ENCODE assay signal across 7 mouse cellular contexts in genomic region chr4:140986711-140987395, GRCm38 (mm10). TPM values are rescaled to one million over a fixed set of nuclear protein-coding genes. Genes with fewer than 3 reads are reported as not detected.
DNase-seq lines count a peak whose midpoint lies in the region; ATAC-seq lines count a peak whose summit lies in the region.

Gene Atp13a2, plus strand, starts transcription at chr4:140986873.

- peak; percentile 94 for DNase-seq in adrenal gland, postnatal 14 days
- peak; percentile 93 for DNase-seq in embryonic facial prominence, embryonic 11.5 days (ENCODE audit: low spot score)
- DNase-seq in heart, adult 11 months = peak; percentile 98
- DNase-seq in kidney, adult 18-20 months = peak; percentile 92
- DNase-seq in limb, embryonic 11.5 days (ENCODE audit: low spot score) = peak; percentile 92
- DNase-seq in midbrain, embryonic 14.5 days = peak; percentile 97
- DNase-seq in spleen, adult 18-20 months = peak; percentile 80 to 94

- no peaks in the 10 kb centered on the region for H3K36me3 ChIP-seq in embryonic facial prominence, embryonic 11.5 days (replicated peaks; ENCODE audit: control insufficient read depth, insufficient read depth, low read depth, low read length)
- no peaks in the 10 kb centered on the region for H3K36me3 ChIP-seq in limb, embryonic 11.5 days (ENCODE audit: control insufficient read depth, insufficient read depth, low read length)
- peaks cover 10% of the 10 kb centered on the region; the same call in 1 of the 2 replicates for H3K36me3 ChIP-seq in midbrain, embryonic 14.5 days (ENCODE audit: control insufficient read depth, insufficient read depth, low read length)

- H3K9me3 ChIP-seq in embryonic facial prominence, embryonic 11.5 days (replicated peaks; ENCODE audit: control insufficient read depth, low read length) = no peaks in the 10 kb centered on the region
- no peaks in the 10 kb centered on the region; the same call in 1 of the 2 replicates for H3K9me3 ChIP-seq in limb, embryonic 11.5 days (ENCODE audit: control insufficient read depth, low read length)
- H3K9me3 ChIP-seq in midbrain, embryonic 14.5 days (ENCODE audit: control insufficient read depth, low read length) = no peaks in the 10 kb centered on the region

- peak within 1 kb of the TSS; percentile 82 for H3K9ac ChIP-seq in embryonic facial prominence, embryonic 11.5 days (replicated peaks; ENCODE audit: low read length)
- peak within 1 kb of the TSS; percentile 67 for H3K9ac ChIP-seq in limb, embryonic 11.5 days (ENCODE audit: low read length)
- H3K9ac ChIP-seq in midbrain, embryonic 14.5 days (replicated peaks; ENCODE audit: low read length) = peak within 1 kb of the TSS; percentile 95

- ATAC-seq in embryonic facial prominence, embryonic 11.5 days (replicated peaks; ENCODE audit: insufficient number of reproducible peaks, low FRiP score, low TSS enrichment, low read depth) = peak; percentile 89
- peak; percentile 78 for ATAC-seq in limb, embryonic 11.5 days (ENCODE audit: insufficient number of reproducible peaks, low FRiP score, low TSS enrichment, low read depth)
- ATAC-seq in midbrain, embryonic 14.5 days (ENCODE audit: low FRiP score, low TSS enrichment) = peak; percentile 92

- H3K4me3 ChIP-seq in embryonic facial prominence, embryonic 11.5 days (ENCODE audit: low read depth, low read length) = peak within 1 kb of the TSS; percentile 89
- peak within 1 kb of the TSS; percentile 66 for H3K4me3 ChIP-seq in limb, embryonic 11.5 days (ENCODE audit: low read depth, low read length)
- H3K4me3 ChIP-seq in midbrain, embryonic 14.5 days (replicated peaks; ENCODE audit: low read depth, low read length) = peak within 1 kb of the TSS; percentile 98

- no peaks in the 10 kb centered on the region for H3K4me1 ChIP-seq in embryonic facial prominence, embryonic 11.5 days (ENCODE audit: control insufficient read depth, insufficient read depth, low read length)
- peaks cover 13% of the 10 kb centered on the region for H3K4me1 ChIP-seq in limb, embryonic 11.5 days (ENCODE audit: control insufficient read depth, insufficient read depth, low read length)
- peaks cover 34% of the 10 kb centered on the region for H3K4me1 ChIP-seq in midbrain, embryonic 14.5 days (ENCODE audit: control insufficient read depth, insufficient read depth, low read length)

- peak within 1 kb of the TSS; percentile 79 for H3K4me2 ChIP-seq in embryonic facial prominence, embryonic 11.5 days (ENCODE audit: low read depth, low read length)
- H3K4me2 ChIP-seq in limb, embryonic 11.5 days (ENCODE audit: low read depth, severe bottlenecking) = peak within 1 kb of the TSS; percentile 70
- peak within 1 kb of the TSS; percentile 76 for H3K4me2 ChIP-seq in midbrain, embryonic 14.5 days (ENCODE audit: low read length)

- under 1% methylated on average over 55 of the region's 58 CpGs for WGBS in embryonic facial prominence, embryonic 11.5 days
- WGBS in limb, embryonic 11.5 days = under 1% methylated on average over 55 of the region's 58 CpGs
- under 1% methylated on average over 53 of the region's 58 CpGs for WGBS in midbrain, embryonic 14.5 days

- H3K27ac ChIP-seq in embryonic facial prominence, embryonic 11.5 days (replicated peaks; ENCODE audit: low read depth, low read length) = no peak within 1 kb of the TSS
- no peak within 1 kb of the TSS for H3K27ac ChIP-seq in limb, embryonic 11.5 days (replicated peaks; ENCODE audit: low read depth, low read length)
- H3K27ac ChIP-seq in midbrain, embryonic 14.5 days (replicated peaks; ENCODE audit: low read depth, low read length) = peak within 1 kb of the TSS; percentile 87

- no peaks in the 10 kb centered on the region for H3K27me3 ChIP-seq in embryonic facial prominence, embryonic 11.5 days (ENCODE audit: control insufficient read depth, insufficient read depth, low read length)
- no peaks in the 10 kb centered on the region for H3K27me3 ChIP-seq in limb, embryonic 11.5 days (ENCODE audit: control insufficient read depth, insufficient read depth, low read length)
- H3K27me3 ChIP-seq in midbrain, embryonic 14.5 days (ENCODE audit: control insufficient read depth, insufficient read depth, low read length) = no peaks in the 10 kb centered on the region

RNA-seq across cellular contexts. Expression of gene Atp13a2, which starts in this region (rescaled TPM):
- 28.7 and 37.1 TPM in 2 replicates for total RNA-seq in adrenal gland, postnatal 14 days (2021)
- polyA plus RNA-seq in embryonic facial prominence, embryonic 11.5 days (2014; fragmentation: Nextera tagmentation; extraction: Ambion mirVana) = 19.8 and 26.1 TPM in 2 replicates
- polyA plus RNA-seq in limb, embryonic 11.5 days (2014; fragmentation: Nextera tagmentation; extraction: Ambion mirVana) = 27.8 and 28.7 TPM in 2 replicates
- polyA plus RNA-seq in midbrain, embryonic 14.5 days (2014; fragmentation: Nextera tagmentation; extraction: Ambion mirVana) = 162 and 173 TPM in 2 replicates
